In genomic region chr8:80789324-80789723, GRCm38 (mm10) we compare ENCODE assay signal across 13 mouse cellular contexts.
"Had no signal": no experiment of that assay in that cellular context is flagged by ENCODE, and none has a peak within 500 bp of the region (broad histone marks: within the 10 kb centered on the region; RNA-seq: fewer than 3 reads in every experiment).

No protein-coding gene starts in this region.

- ATAC-seq: intestine, postnatal 0 days; liver, embryonic 12.5 days had no signal

- H3K4me3 ChIP-seq: left cerebral cortex, adult 2 months; limb, embryonic 15.5 days; liver, embryonic 12.5 days; midbrain, embryonic 12.5 days had no signal

- H3K4me2 ChIP-seq: limb, embryonic 15.5 days; liver, embryonic 12.5 days; lung, embryonic 14.5 days; midbrain, embryonic 12.5 days had no signal

- H3K27ac ChIP-seq: kidney, postnatal 0 days; left cerebral cortex, adult 2 months; limb, embryonic 15.5 days; liver, embryonic 12.5 days; midbrain, embryonic 12.5 days had no signal

- H3K27me3 ChIP-seq: limb, embryonic 15.5 days; liver, embryonic 12.5 days; midbrain, embryonic 12.5 days had no signal

- H3K9me3 ChIP-seq: limb, embryonic 15.5 days; liver, embryonic 12.5 days; midbrain, embryonic 12.5 days had no signal

- H3K9ac ChIP-seq: limb, embryonic 15.5 days; liver, embryonic 12.5 days; lung, embryonic 14.5 days; midbrain, embryonic 12.5 days had no signal

- H3K4me1 ChIP-seq: liver, embryonic 12.5 days; midbrain, embryonic 12.5 days had no signal

- DNase-seq: kidney, adult 8-10 months; kidney, postnatal 36 days; lung, embryonic 14.5 days; lung, postnatal 14 days; right cerebral cortex, postnatal 25 days; thymus, adult 2 months; thymus, postnatal 25 days had no signal
